Mouse (Mus musculus): ENCODE measurements around the gene Gtf2i.

DNA sequence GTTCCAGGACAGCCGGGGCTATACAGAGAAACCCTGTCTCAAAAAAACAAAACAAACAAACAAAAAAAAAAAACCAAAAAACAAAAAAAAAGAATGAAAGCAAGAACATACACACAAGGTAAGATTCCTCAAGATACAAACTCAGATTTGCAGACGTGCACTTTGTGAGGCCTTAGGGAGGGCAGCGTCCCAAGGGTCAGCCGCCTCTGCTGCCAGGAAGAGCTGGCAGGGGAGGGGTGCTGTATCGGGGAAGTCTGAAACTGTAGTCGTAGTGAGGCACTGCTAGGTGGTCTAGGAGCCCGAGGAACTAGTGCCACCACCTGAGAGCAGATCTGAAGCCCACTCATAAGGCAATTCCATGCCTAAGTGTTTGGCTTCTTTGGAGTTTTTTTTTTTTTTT, 20.0 kb downstream of the Gtf2i start:
- TF ChIP-seq MYOD1 (IDR thresholded peaks at IDR 0.05; ENCODE audit: control insufficient read depth in 1 of 3, insufficient read length in 2 of 3, low read depth in 2 of 3) (no peak), MAX (IDR thresholded peaks at IDR 0.05; ENCODE audit: low read depth) (no peak), POLR2A (IDR thresholded peaks at IDR 0.05; ENCODE audit: insufficient read length, low read depth) (no peak), E2F4 (IDR thresholded peaks at IDR 0.05; ENCODE audit: insufficient read depth) (no peak), TCF3 (IDR thresholded peaks at IDR 0.05; ENCODE audit: insufficient read length, low read depth) (no peak)
